Mouse (Mus musculus) forebrain, embryonic 15.5 days (tissue): ENCODE data around the gene Tmem132b. TPM values are rescaled to one million over a fixed set of nuclear protein-coding genes. Genes with fewer than 3 reads are reported as not detected.

Experiments
- ATAC-seq: fragments of 200-750 bp; cut with Nextera tagmentation; replicated peaks from 2 replicates; pipeline ENCODE4 v1.8.0; 2017; ENCODE audit warnings: mild to moderate bottlenecking, moderate TSS enrichment, moderate library complexity
- H3K27ac ChIP-seq: fragments of 300-500 bp; sonication (generic); replicated peaks from 2 replicates; pipeline ENCODE4 v1.5.1; 2015; ENCODE audit warnings: mild to moderate bottlenecking, inconsistent platforms
- H3K27me3 ChIP-seq: fragments of 300-500 bp; sonication (generic); 2 replicates; pipeline ENCODE4 v1.6.1; 2015; ENCODE audit warnings: inconsistent platforms
- H3K36me3 ChIP-seq: fragments of 300-500 bp; sonication (generic); 2 replicates; pipeline ENCODE4 v1.6.1; 2015; ENCODE audit warnings: mild to moderate bottlenecking, inconsistent platforms
- H3K4me1 ChIP-seq: fragments of 300-500 bp; sonication (generic); 2 replicates; pipeline ENCODE4 v1.6.1; 2015; ENCODE audit warnings: inconsistent platforms
- H3K4me2 ChIP-seq: fragments of 300-500 bp; sonication (generic); replicated peaks from 2 replicates; pipeline ENCODE4 v1.6.1; 2015; ENCODE audit warnings: mild to moderate bottlenecking, inconsistent platforms
- H3K4me3 ChIP-seq: fragments of 300-500 bp; sonication (generic); 2 replicates; pipeline ENCODE4 v1.5.1; 2015; ENCODE audit warnings: mild to moderate bottlenecking, inconsistent platforms
- H3K9ac ChIP-seq: fragments of 300-500 bp; sonication (generic); replicated peaks from 2 replicates; pipeline ENCODE4 v1.6.1; 2015; ENCODE audit warnings: mild to moderate bottlenecking, inconsistent platforms
- H3K9me3 ChIP-seq: fragments of 300-500 bp; sonication (generic); 2 replicates; pipeline ENCODE4 v1.6.1; 2016; ENCODE audit warnings: inconsistent platforms
- WGBS: fragments of 180-500 bp; shearing (Covaris S2); methylation state at CpG from one replicate; pipeline ENCODE4 v1.1.7; 2015; ENCODE audit warnings: mixed read lengths; 5-methylcytosine and 5-hydroxymethylcytosine counted together
- polyA plus RNA-seq: library from polyadenylated mRNA; unstranded; fragments of >200 nt; fragmentation: Nextera tagmentation; extraction: Ambion mirVana; gene quantifications from 2 replicates; pipeline ENCODE4 v1.2.1, GENCODE M21; 2015

Gene Tmem132b
- polyA plus RNA-seq, 1 experiment from 2014 or later = 8.3 TPM

DNA sequence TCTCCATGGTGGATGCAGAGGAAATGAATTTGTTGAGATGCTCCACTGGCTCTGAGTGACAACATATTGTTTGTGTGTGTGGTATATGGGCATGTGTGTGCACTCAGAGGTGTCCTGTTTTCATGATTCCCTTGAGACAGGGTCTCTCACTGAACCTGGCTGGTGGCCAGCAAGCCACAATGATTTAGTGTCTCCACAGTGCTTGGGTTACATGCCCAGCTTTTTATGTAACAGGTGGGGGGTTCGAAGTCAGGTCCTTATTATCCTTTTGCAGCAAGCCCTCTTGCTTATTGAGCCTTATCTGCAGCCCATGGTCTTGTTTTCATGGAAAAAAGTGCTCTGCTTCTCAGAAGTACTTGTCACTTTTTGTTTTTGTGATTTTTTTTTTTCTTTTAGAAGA, 109.4 kb downstream of the Tmem132b start:
- Histone ChIP-seq H3K4me2 (no peak overlapping the region), H3K9me3 (no peaks in the 10 kb centered on the region), H3K9ac (no peak overlapping the region), H3K27ac (peak overlapping the region; percentile 69), H3K4me1 (no peaks in the 10 kb centered on the region), H3K27me3 (no peaks in the 10 kb centered on the region), H3K4me3 (no peak overlapping the region), H3K36me3 (no peaks in the 10 kb centered on the region)
- WGBS = 73% methylated on average over 1 of the region's 1 CpGs
- no peak for ATAC-seq

DNA sequence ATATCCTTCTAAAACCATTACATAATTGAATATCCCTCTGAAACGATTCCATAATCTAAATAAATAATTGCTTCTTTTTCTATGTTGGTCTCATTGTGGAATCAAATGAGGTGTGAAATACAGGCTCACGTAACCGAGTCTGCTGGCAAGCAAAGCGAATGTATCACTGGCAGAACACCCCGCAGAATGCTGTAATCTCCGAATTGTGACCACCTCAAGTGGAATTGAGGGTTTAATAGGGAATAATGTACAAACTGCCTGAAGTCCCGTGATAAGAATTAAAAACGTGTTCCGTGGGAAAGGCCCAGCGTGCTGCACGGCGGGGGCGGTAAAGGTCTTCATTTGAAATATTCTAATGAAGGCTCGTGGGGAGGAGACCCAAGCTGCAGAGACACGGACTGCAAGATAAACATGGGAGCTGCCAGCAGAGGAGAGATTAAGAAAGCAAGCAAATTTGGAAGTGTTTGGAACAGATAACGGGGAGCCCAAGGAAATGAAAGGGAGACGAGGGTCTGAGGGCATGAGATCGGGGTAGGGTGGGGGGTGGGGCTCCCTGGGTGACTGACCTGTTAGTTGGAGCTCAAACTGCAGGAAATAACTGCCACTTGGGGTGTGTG, 110.1 kb downstream of the Tmem132b start:
- WGBS = 31% methylated on average over 18 of the region's 18 CpGs
- Histone ChIP-seq H3K36me3 (no peaks in the 10 kb centered on the region), H3K4me3 (peak overlapping the region; percentile 12; the same call in 1 of the 2 replicates), H3K4me2 (peak overlapping the region; percentile 33), H3K9me3 (no peaks in the 10 kb centered on the region), H3K4me1 (no peaks in the 10 kb centered on the region), H3K27me3 (no peaks in the 10 kb centered on the region), H3K9ac (no peak overlapping the region), H3K27ac (peak overlapping the region; percentile 69)
- ATAC-seq = peak; percentile 64

DNA sequence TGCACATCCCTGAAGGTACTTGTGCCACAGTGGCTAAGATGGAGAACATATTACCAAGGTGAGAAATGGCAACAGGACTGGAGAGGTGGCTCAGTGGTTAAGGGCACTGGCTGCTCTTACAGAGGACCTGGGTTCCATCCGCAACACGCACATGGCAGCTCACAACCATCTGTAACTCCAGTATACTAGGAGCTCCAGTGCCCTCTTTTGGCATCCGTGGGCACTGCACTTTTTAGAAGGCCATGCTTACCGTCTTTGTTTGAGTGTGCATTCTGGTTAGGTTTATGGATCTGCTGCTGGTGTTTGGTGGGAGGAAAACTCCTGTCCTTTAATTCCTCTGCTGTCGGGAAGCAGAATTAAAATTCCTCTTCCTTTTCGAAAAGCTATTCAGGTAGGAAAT, 116.7 kb downstream of the Tmem132b start:
- no peak for ATAC-seq
- WGBS = 89% methylated on average over 6 of the region's 6 CpGs
- H3K36me3 ChIP-seq = no peaks in the 10 kb centered on the region

GRCm38 (mm10) chr5:125649982-125650381, 118.4 kb downstream of the Tmem132b start:
- H3K36me3 ChIP-seq = no peaks in the 10 kb centered on the region
- ATAC-seq = no peak
- H3K27ac ChIP-seq = no peak overlapping the region
- no peak overlapping the region for H3K4me2 ChIP-seq
- no peaks in the 10 kb centered on the region for H3K9me3 ChIP-seq
- WGBS = 28% methylated on average over 2 of the region's 2 CpGs
- H3K4me3 ChIP-seq = no peak overlapping the region
- no peaks in the 10 kb centered on the region for H3K27me3 ChIP-seq
- no peak overlapping the region for H3K9ac ChIP-seq
- peaks cover 5% of the 10 kb centered on the region; the same call in 1 of the 2 replicates for H3K4me1 ChIP-seq

More for the DNA sequence above, 116.7 kb downstream of the Tmem132b start:
- Histone ChIP-seq H3K4me2 (no peak overlapping the region), H3K4me3 (no peak overlapping the region), H3K27ac (no peak overlapping the region), H3K4me1 (peaks cover 5% of the 10 kb centered on the region; the same call in 1 of the 2 replicates), H3K27me3 (no peaks in the 10 kb centered on the region), H3K9me3 (no peaks in the 10 kb centered on the region), H3K9ac (no peak overlapping the region)

DNA sequence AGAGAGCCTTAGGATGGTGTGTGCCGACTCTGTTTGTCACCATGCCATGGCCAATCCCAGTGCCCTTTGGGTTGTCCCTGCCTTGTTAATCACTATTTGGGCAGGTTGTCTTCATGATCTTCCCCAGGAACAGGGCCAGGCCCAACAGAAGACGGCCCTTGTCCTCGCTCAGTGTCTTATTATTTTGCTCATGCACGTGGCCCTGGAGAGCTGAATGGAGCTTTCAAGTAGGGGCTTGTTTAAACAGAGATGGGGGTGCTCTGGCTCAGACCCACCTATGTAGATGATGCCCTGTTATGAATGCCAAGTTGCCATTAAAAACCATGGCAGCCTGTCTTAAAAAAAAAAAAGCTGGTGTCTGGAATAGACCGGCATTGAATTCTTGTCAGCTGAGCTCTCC, 126.5 kb downstream of the Tmem132b start:
- Histone ChIP-seq H3K9me3 (no peaks in the 10 kb centered on the region), H3K36me3 (no peaks in the 10 kb centered on the region), H3K9ac (no peak overlapping the region), H3K27me3 (no peaks in the 10 kb centered on the region), H3K4me1 (peaks cover 19% of the 10 kb centered on the region), H3K4me3 (no peak overlapping the region), H3K4me2 (no peak overlapping the region), H3K27ac (peak overlapping the region; percentile 72)
- 25% methylated on average over 5 of the region's 5 CpGs for WGBS
- ATAC-seq = peak; percentile 77

- peak; percentile 80 for ATAC-seq
- 8% methylated on average over 14 of the region's 14 CpGs for WGBS
- H3K4me3 ChIP-seq = no peak overlapping the region
- no peaks in the 10 kb centered on the region for H3K36me3 ChIP-seq
- H3K4me1 ChIP-seq = peaks cover 19% of the 10 kb centered on the region
- H3K27me3 ChIP-seq = no peaks in the 10 kb centered on the region
- H3K9me3 ChIP-seq = no peaks in the 10 kb centered on the region
- H3K27ac ChIP-seq = peak overlapping the region; percentile 72
- no peak overlapping the region for H3K9ac ChIP-seq
- H3K4me2 ChIP-seq = 0 out of 2 replicates have a peak overlapping the region, but pooled peaks have one; percentile 6
These were observed 127.6 kb downstream of the Tmem132b start for GRCm38 (mm10) chr5:125658959-125659749.

DNA sequence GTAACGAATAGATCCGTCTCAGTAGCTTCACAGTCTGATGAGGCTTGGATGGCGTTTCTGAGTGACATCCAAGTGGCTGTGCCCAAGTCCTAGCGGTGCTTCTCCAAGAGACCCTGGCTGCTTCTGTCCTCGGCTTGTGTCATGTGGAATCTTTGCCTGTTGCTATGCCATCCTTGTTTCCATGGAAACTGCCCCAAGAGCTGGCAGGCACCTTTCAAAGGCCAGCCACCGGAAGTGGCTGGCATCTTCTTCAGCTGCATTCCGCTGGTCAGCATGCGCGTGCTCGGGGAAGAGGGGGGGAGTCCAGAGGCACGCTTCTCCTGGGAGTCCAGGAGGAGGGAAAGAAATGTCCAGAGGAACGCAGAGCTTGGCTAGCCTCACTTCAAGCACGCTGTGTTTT, 144.0 kb downstream of the Tmem132b start:
- ATAC-seq = peak; percentile 84
- peak overlapping the region; percentile 46 for H3K27ac ChIP-seq
- H3K4me3 ChIP-seq = 0 out of 2 replicates have a peak overlapping the region, but pooled peaks have one; percentile 2
- 6% methylated on average over 13 of the region's 13 CpGs for WGBS
- H3K4me1 ChIP-seq = peaks cover 25% of the 10 kb centered on the region
- H3K27me3 ChIP-seq = no peaks in the 10 kb centered on the region
- no peak overlapping the region for H3K9ac ChIP-seq
- H3K36me3 ChIP-seq = no peaks in the 10 kb centered on the region
- H3K4me2 ChIP-seq = peak overlapping the region; percentile 33
- H3K9me3 ChIP-seq = no peaks in the 10 kb centered on the region

DNA sequence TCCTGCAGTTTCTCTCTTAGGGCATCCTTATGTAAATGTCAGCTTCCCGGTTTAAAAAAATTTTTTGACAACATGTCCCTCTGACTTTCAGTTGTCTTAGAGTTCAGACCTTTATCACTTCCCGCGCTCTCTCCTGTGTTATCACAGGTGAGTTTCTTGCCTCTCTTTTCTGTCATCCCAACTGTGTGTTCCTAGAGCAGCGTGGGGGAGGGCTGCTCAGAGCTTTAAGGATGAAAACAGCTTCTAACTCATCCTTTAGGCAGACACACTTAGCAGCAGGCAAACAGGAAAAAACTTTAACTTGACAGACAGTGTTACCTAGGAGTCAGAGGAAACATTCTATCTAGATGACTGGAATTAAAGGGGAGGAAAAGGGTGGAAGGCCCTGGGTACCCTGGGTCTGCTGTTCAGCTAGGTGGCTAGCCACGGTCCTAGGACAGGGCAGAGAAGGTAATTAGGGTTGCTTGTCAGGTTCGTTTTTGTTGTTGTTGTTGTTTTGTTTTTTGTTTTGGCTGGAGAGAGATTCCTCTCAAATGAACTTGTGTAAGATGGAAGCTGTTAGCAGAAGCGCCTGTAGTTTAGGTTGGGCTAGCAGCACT, 144.6 kb downstream of the Tmem132b start:
- ATAC-seq = no peak
- H3K4me1 ChIP-seq = peaks cover 25% of the 10 kb centered on the region
- H3K4me2 ChIP-seq = peak overlapping the region; percentile 33
- H3K27me3 ChIP-seq = no peaks in the 10 kb centered on the region
- no peaks in the 10 kb centered on the region for H3K36me3 ChIP-seq
- H3K27ac ChIP-seq = peak overlapping the region; percentile 46
- WGBS = 49% methylated on average over 7 of the region's 7 CpGs
- H3K4me3 ChIP-seq = no peak overlapping the region
- H3K9me3 ChIP-seq = no peaks in the 10 kb centered on the region
- H3K9ac ChIP-seq = no peak overlapping the region

- 87% methylated on average over 6 of the region's 6 CpGs for WGBS
- Histone ChIP-seq H3K4me2 (no peak overlapping the region), H3K9ac (no peak overlapping the region), H3K27ac (no peak overlapping the region), H3K36me3 (no peaks in the 10 kb centered on the region), H3K4me1 (peaks cover 15% of the 10 kb centered on the region), H3K4me3 (no peak overlapping the region), H3K27me3 (no peaks in the 10 kb centered on the region), H3K9me3 (no peaks in the 10 kb centered on the region)
- no peak for ATAC-seq
These were observed 149.3 kb downstream of the Tmem132b start for GRCm38 (mm10) chr5:125680889-125681288.

GRCm38 (mm10) chr5:125683491-125683890, 151.9 kb downstream of the Tmem132b start:
- Histone ChIP-seq H3K36me3 (no peaks in the 10 kb centered on the region), H3K27me3 (no peaks in the 10 kb centered on the region), H3K9me3 (no peaks in the 10 kb centered on the region), H3K4me1 (peaks cover 14% of the 10 kb centered on the region; the same call in 1 of the 2 replicates), H3K4me2 (no peak overlapping the region), H3K27ac (no peak overlapping the region), H3K4me3 (no peak overlapping the region), H3K9ac (no peak overlapping the region)
- ATAC-seq = no peak
- WGBS = 54% methylated on average over 6 of the region's 6 CpGs

GRCm38 (mm10) chr5:125685681-125686331, 154.2 kb downstream of the Tmem132b start:
- WGBS = 18% methylated on average over 11 of the region's 11 CpGs
- ATAC-seq = peak; percentile 90
- H3K9ac ChIP-seq = no peak overlapping the region
- no peaks in the 10 kb centered on the region for H3K27me3 ChIP-seq
- no peak overlapping the region for H3K4me2 ChIP-seq
- peaks cover 14% of the 10 kb centered on the region; the same call in 1 of the 2 replicates for H3K4me1 ChIP-seq
- H3K4me3 ChIP-seq = no peak overlapping the region
- no peaks in the 10 kb centered on the region for H3K36me3 ChIP-seq
- peak overlapping the region; percentile 47 for H3K27ac ChIP-seq
- no peaks in the 10 kb centered on the region for H3K9me3 ChIP-seq

- 16% methylated on average over 10 of the region's 10 CpGs for WGBS
- H3K9ac ChIP-seq = no peak overlapping the region
These were observed 161.0 kb downstream of the Tmem132b start for GRCm38 (mm10) chr5:125692538-125692937.

More at GRCm38 (mm10) chr5:125692538-125692937, 161.0 kb downstream of the Tmem132b start:
- Histone ChIP-seq H3K36me3 (no peaks in the 10 kb centered on the region), H3K27me3 (no peaks in the 10 kb centered on the region), H3K27ac (peak overlapping the region; percentile 34; the same call in 1 of the 2 replicates), H3K4me3 (no peak overlapping the region), H3K4me1 (peaks cover 16% of the 10 kb centered on the region), H3K4me2 (no peak overlapping the region), H3K9me3 (no peaks in the 10 kb centered on the region)
- no peak for ATAC-seq
